Mouse (Mus musculus) neural tube, embryonic 11.5 days (tissue): Measurements from ENCODE around the gene Slc22a23. TPM values are rescaled to one million over a fixed set of nuclear protein-coding genes. Genes with fewer than 3 reads are reported as not detected.

Experiments
- ATAC-seq: fragments of 200-750 bp; cut with Nextera tagmentation; 2 replicates; pipeline ENCODE4 v1.8.0; 2017; ENCODE audit warnings: moderate number of reproducible peaks, mild to moderate bottlenecking, moderate TSS enrichment, moderate library complexity; ENCODE audit not compliant: insufficient read depth, low FRiP score, low TSS enrichment
- DNase-seq: peaks from one replicate; pipeline ENCODE4 v3.0.0-alpha.2; 2015; ENCODE audit warnings: low spot score
- H3K27ac ChIP-seq: fragments of 300-500 bp; sonication (generic); 2 replicates; pipeline ENCODE4 v1.5.1; 2014; ENCODE audit warnings: low read depth, mild to moderate bottlenecking, low read length
- H3K27me3 ChIP-seq: fragments of 300-500 bp; sonication (generic); 2 replicates; pipeline ENCODE4 v1.6.1; 2014; ENCODE audit warnings: mild to moderate bottlenecking, low read length, mixed read lengths; ENCODE audit not compliant: control insufficient read depth, insufficient read depth
- H3K36me3 ChIP-seq: fragments of 300-500 bp; sonication (generic); 2 replicates; pipeline ENCODE4 v1.6.1; 2014; ENCODE audit warnings: mild to moderate bottlenecking, low read length, moderate library complexity, mixed read lengths; ENCODE audit not compliant: control insufficient read depth, insufficient read depth
- H3K4me1 ChIP-seq: fragments of 300-500 bp; sonication (generic); 2 replicates; pipeline ENCODE4 v1.6.1; 2014; ENCODE audit warnings: low read length, mixed read lengths; ENCODE audit not compliant: control insufficient read depth, insufficient read depth
- H3K4me2 ChIP-seq: fragments of 300-500 bp; sonication (generic); 2 replicates; pipeline ENCODE4 v1.6.1; 2014; ENCODE audit warnings: low read depth, mild to moderate bottlenecking, moderate library complexity
- H3K4me3 ChIP-seq: fragments of 300-500 bp; sonication (generic); 2 replicates; pipeline ENCODE4 v1.5.1; 2014; ENCODE audit warnings: low read depth, low read length
- H3K9ac ChIP-seq: fragments of 300-500 bp; sonication (generic); 2 replicates; pipeline ENCODE4 v1.6.1; 2014; ENCODE audit warnings: mild to moderate bottlenecking, low read length
- H3K9me3 ChIP-seq: fragments of 300-500 bp; sonication (generic); 2 replicates; pipeline ENCODE4 v1.6.1; 2016; ENCODE audit warnings: low read length; ENCODE audit not compliant: control insufficient read depth
- WGBS: fragments of 180-500 bp; shearing (Covaris S2); extraction: QIAGEN DNeasy Blood & Tissue Kit; methylation state at CpG from one replicate; pipeline ENCODE4 v1.1.7; 2014; 5-methylcytosine and 5-hydroxymethylcytosine counted together
- polyA plus RNA-seq: library from polyadenylated mRNA; unstranded; fragments of >200 nt; fragmentation: Nextera tagmentation; extraction: Ambion mirVana; gene quantifications from 2 replicates; pipeline ENCODE4 v1.2.1, GENCODE M21; 2014

Gene Slc22a23
- polyA plus RNA-seq, 1 experiment from 2014 or later: 13.3 TPM

DNA sequence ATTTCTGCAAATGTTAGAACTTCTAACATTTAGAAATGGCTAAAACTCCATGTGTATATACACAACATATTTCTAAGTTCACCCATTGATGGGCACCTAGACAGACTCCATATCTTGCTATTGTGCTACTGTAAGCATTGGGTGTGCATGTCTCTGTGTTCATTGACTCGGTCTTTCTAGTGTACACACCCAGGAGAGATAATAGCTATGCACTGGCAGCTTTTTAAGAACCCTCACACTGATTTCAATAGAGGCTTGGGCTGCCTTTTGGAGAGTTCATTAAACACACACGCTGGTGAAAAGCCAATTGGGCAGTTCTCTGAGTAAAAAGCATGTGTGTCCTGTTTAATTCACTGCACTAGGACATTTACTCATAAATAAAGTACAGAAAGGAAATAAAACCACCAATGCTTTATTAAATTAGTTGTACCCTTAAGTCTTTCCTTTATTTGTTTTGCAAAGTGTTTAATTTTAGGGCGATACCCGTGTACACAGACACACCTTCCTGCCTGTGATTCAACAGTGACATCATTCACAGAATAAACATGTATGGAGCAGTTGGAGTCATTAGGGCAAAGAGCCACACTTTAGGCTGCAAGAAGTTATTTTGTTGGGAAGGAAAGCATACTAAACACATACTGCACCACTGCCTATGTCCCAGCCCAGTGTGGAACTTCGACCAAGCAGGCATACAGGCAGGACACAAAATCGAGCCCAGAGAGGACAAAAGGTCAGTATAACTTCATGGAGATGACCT, 137.1 kb downstream of the Slc22a23 start:
- no peak overlapping the region for H3K27ac ChIP-seq
- WGBS: 85% methylated on average over 6 of the region's 6 CpGs
- no peak for ATAC-seq
- H3K9ac ChIP-seq: no peak overlapping the region
- no peaks in the 10 kb centered on the region for H3K4me1 ChIP-seq
- DNase-seq: no peak
- no peaks in the 10 kb centered on the region for H3K9me3 ChIP-seq
- no peak overlapping the region for H3K4me2 ChIP-seq
- no peak overlapping the region for H3K4me3 ChIP-seq
- no peaks in the 10 kb centered on the region for H3K27me3 ChIP-seq
- H3K36me3 ChIP-seq: 0 out of 2 replicates have a peak, but pooled peaks cover 2% of the 10 kb centered on the region

GRCm38 (mm10) chr13:34205216-34205615, 139.8 kb downstream of the Slc22a23 start:
- DNase-seq: no peak
- Histone ChIP-seq H3K4me2 (no peak overlapping the region), H3K27ac (no peak overlapping the region), H3K4me3 (no peak overlapping the region), H3K9me3 (no peaks in the 10 kb centered on the region), H3K27me3 (no peaks in the 10 kb centered on the region), H3K36me3 (0 out of 2 replicates have a peak, but pooled peaks cover 2% of the 10 kb centered on the region), H3K4me1 (no peaks in the 10 kb centered on the region), H3K9ac (no peak overlapping the region)
- 96% methylated on average over 3 of the region's 3 CpGs for WGBS
- no peak for ATAC-seq

GRCm38 (mm10) chr13:34195676-34196075, 149.3 kb downstream of the Slc22a23 start:
- no peak overlapping the region for H3K9ac ChIP-seq
- peaks cover 2% of the 10 kb centered on the region; the same call in 1 of the 2 replicates for H3K36me3 ChIP-seq
- no peaks in the 10 kb centered on the region for H3K27me3 ChIP-seq
- H3K4me1 ChIP-seq: no peaks in the 10 kb centered on the region; the same call in 1 of the 2 replicates
- H3K27ac ChIP-seq: no peak overlapping the region
- WGBS: 100% methylated on average over 1 of the region's 1 CpGs
- no peak overlapping the region for H3K4me3 ChIP-seq
- no peaks in the 10 kb centered on the region for H3K9me3 ChIP-seq
- ATAC-seq (no peak), DNase-seq (no peak)
- H3K4me2 ChIP-seq: no peak overlapping the region

DNA sequence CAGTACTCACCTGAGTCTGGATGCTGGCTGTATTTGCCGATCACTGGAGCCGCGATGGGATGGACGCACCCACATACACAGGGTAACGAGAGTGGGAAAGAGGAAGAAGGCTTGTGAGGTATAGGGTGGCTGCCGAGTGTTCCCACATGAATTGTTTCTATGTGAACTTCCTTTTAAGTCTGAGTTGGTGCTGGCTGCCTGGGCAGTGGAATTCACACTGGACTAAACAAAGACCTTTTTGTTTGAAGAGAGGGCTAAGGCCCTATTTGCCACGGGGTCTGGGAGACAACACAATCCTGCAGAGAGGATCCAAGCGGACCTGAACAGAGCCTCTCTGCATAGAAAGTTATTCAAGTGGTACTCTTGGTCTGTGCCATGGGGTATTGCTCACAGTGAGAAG, 151.6 kb downstream of the Slc22a23 start:
- H3K9me3 ChIP-seq: no peaks in the 10 kb centered on the region
- DNase-seq (peak; percentile 27), ATAC-seq (peak; percentile 54)
- no peaks in the 10 kb centered on the region for H3K27me3 ChIP-seq
- WGBS: 57% methylated on average over 8 of the region's 8 CpGs
- no peak overlapping the region for H3K4me3 ChIP-seq
- no peak overlapping the region for H3K9ac ChIP-seq
- H3K27ac ChIP-seq: no peak overlapping the region
- no peaks in the 10 kb centered on the region; the same call in 1 of the 2 replicates for H3K4me1 ChIP-seq
- no peak overlapping the region for H3K4me2 ChIP-seq
- H3K36me3 ChIP-seq: peaks cover 2% of the 10 kb centered on the region; the same call in 1 of the 2 replicates

GRCm38 (mm10) chr13:34192414-34193191, 152.4 kb downstream of the Slc22a23 start:
- Histone ChIP-seq H3K4me3 (no peak overlapping the region), H3K27me3 (no peaks in the 10 kb centered on the region), H3K36me3 (peaks cover 2% of the 10 kb centered on the region; the same call in 1 of the 2 replicates), H3K9ac (no peak overlapping the region), H3K27ac (no peak overlapping the region), H3K9me3 (no peaks in the 10 kb centered on the region), H3K4me1 (no peaks in the 10 kb centered on the region; the same call in 1 of the 2 replicates), H3K4me2 (no peak overlapping the region)
- ATAC-seq (peak; percentile 52; the same call in 1 of the 2 replicates), DNase-seq (no peak)
- WGBS: 69% methylated on average over 8 of the region's 8 CpGs

DNA sequence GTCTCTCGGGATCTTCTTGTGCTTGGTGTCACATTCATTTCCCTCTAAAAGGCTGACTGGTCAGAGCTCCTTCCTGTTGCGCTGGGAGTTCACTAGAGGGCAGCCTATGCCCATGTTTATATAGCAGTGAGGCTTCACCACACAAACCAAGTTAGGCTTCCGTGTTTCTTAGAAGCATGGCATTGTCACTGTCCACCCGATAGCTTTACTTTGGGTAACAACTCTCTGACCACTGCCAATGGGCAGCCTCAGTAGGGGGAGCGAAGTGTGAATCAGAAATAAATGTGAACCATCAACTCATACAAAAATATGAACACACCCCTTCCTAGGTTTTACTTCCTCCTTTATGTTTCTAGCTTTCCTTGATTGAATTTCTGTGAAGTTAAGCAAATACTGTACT, 157.4 kb downstream of the Slc22a23 start:
- ATAC-seq: peak; percentile 81; the same call in 1 of the 2 replicates

GRCm38 (mm10) chr13:34185371-34185770, 159.6 kb downstream of the Slc22a23 start:
- H3K4me3 ChIP-seq: no peak overlapping the region
- ATAC-seq (no peak), DNase-seq (no peak)
- H3K4me1 ChIP-seq: no peaks in the 10 kb centered on the region
- WGBS: 91% methylated on average over 2 of the region's 2 CpGs
- H3K27me3 ChIP-seq: no peaks in the 10 kb centered on the region
- no peak overlapping the region for H3K27ac ChIP-seq
- no peaks in the 10 kb centered on the region for H3K9me3 ChIP-seq
- peaks cover 4% of the 10 kb centered on the region for H3K36me3 ChIP-seq
- H3K9ac ChIP-seq: no peak overlapping the region
- no peak overlapping the region for H3K4me2 ChIP-seq

More for the DNA sequence above, 157.4 kb downstream of the Slc22a23 start:
- Histone ChIP-seq H3K27ac (no peak overlapping the region), H3K36me3 (0 out of 2 replicates have a peak, but pooled peaks cover 2% of the 10 kb centered on the region), H3K9ac (no peak overlapping the region), H3K27me3 (no peaks in the 10 kb centered on the region), H3K4me2 (no peak overlapping the region), H3K9me3 (no peaks in the 10 kb centered on the region), H3K4me1 (no peaks in the 10 kb centered on the region), H3K4me3 (no peak overlapping the region)
- WGBS: 16% methylated on average over 5 of the region's 5 CpGs
- DNase-seq: peak; percentile 75

DNA sequence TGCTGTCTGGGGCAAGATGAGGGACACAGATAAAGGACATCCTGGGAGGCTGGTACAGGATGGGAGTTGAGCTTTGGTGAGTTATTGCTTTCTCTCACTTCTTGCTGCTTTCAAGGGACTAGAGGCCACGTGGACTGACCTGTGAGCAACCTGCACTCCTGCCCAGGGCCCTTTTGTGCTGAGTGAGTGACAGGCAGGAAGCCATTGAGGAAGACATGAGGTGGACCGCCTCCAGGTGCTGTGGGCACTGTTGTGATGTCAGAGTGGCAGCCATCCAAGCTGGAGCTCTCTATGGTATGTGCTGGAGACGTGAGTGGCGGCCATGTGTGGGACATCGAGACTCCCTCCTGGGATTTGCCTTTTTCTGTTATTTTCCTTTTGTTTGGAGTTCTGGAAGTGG, 163.4 kb downstream of the Slc22a23 start:
- no peak for DNase-seq

More for the DNA sequence above, 163.4 kb downstream of the Slc22a23 start:
- Histone ChIP-seq H3K36me3 (peaks cover 6% of the 10 kb centered on the region), H3K9me3 (no peaks in the 10 kb centered on the region), H3K4me3 (no peak overlapping the region), H3K4me2 (no peak overlapping the region), H3K9ac (no peak overlapping the region), H3K27me3 (no peaks in the 10 kb centered on the region), H3K27ac (no peak overlapping the region), H3K4me1 (no peaks in the 10 kb centered on the region)
- WGBS: 86% methylated on average over 5 of the region's 5 CpGs
- ATAC-seq: no peak
